ENCODE assay signal across 14 mouse cellular contexts in the genomic region with DNA sequence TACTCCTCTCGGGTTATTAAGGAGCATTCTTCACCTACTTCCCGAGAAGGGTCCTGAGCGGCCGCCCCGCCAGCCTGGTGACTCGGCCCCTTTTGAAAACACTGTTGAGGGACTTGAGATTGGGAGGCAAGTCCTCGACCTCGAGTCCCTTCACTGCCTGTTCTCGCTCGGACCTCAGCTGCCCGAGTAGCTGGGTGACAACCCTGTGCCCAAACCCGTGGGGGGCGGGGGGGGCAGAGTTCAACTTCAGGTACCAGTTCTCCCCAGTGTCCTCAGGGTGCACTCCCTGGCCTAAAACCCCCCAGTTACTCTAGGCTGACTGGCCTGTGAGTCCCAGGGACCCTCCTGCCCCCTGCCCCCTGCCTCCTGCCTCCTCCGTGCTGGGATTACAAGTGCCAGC. TPM values are rescaled to one million over a fixed set of nuclear protein-coding genes. Genes with fewer than 3 reads are reported as not detected.
DNase-seq lines count a peak whose midpoint lies in the region; ATAC-seq and TF ChIP-seq lines count a peak whose summit lies in the region.
"Had no signal": no experiment of that assay in that cellular context is flagged by ENCODE, and none has a peak within 500 bp of the region (broad histone marks: within the 10 kb centered on the region; RNA-seq: fewer than 3 reads in every experiment).

No protein-coding gene starts in this region.

- peak overlapping the region; percentile 93 for H3K27ac ChIP-seq in gastrocnemius, adult 2 months
- peak overlapping the region; percentile 52; the same call in 1 of the 2 replicates for H3K27ac ChIP-seq in kidney, embryonic 15.5 days
- H3K27ac ChIP-seq in bone marrow, adult 2 months (ENCODE audit: control insufficient read depth, insufficient read depth, low read depth, low read length, poor library complexity), result peak overlapping the region; percentile 90
- H3K27ac ChIP-seq in liver, embryonic 15.5 days (replicated peaks), result peak overlapping the region; percentile 76

- peaks cover 5% of the 10 kb centered on the region for H3K36me3 ChIP-seq in kidney, embryonic 15.5 days
- no peaks in the 10 kb centered on the region for H3K36me3 ChIP-seq in liver, embryonic 15.5 days (replicated peaks)

- no peak for DNase-seq in gastrocnemius, adult 2 months
- DNase-seq in gastrocnemius, postnatal 4 days (ENCODE audit: low spot score in 2 of 2), result no peak
- no peak for DNase-seq in kidney, adult 8-10 months
- no peak for DNase-seq in urinary bladder, adult 18-20 months (ENCODE audit: low spot score in 2 of 2)
- DNase-seq: cerebellum, adult 8-10 months; lung, postnatal 14 days; right cerebral cortex, postnatal 4 days; thymus, postnatal 25 days had no signal

- H3K27me3 ChIP-seq in kidney, embryonic 15.5 days, result no peaks in the 10 kb centered on the region
- no peaks in the 10 kb centered on the region for H3K27me3 ChIP-seq in liver, embryonic 15.5 days
- H3K27me3 ChIP-seq: Patski had no signal

- H3K4me3 ChIP-seq in gastrocnemius, adult 2 months, result no peak overlapping the region
- H3K4me3 ChIP-seq in kidney, embryonic 15.5 days (replicated peaks), result no peak overlapping the region
- H3K4me3 ChIP-seq in bone marrow, adult 2 months (replicated peaks; ENCODE audit: control insufficient read depth, low read depth, low read length), result peak overlapping the region; percentile 42
- no peak overlapping the region for H3K4me3 ChIP-seq in liver, embryonic 15.5 days (replicated peaks)

- 65% methylated on average over 14 of the region's 14 CpGs for WGBS in kidney, embryonic 15.5 days
- WGBS in bone marrow, adult 2 months, result 41% methylated on average over 14 of the region's 14 CpGs
- 61% methylated on average over 14 of the region's 14 CpGs for WGBS in liver, embryonic 15.5 days (ENCODE audit: insufficient replicate concordance)

- no peak overlapping the region for H3K4me2 ChIP-seq in kidney, embryonic 15.5 days
- H3K4me2 ChIP-seq in liver, embryonic 15.5 days, result peak overlapping the region; percentile 50
- H3K4me2 ChIP-seq: midbrain, embryonic 11.5 days had no signal

- no peak for TF ChIP-seq CTCF in gastrocnemius, adult 2 months (IDR thresholded peaks at IDR 0.05)
- no peak for TF ChIP-seq CTCF in bone marrow, adult 2 months (IDR thresholded peaks at IDR 0.05; ENCODE audit: control insufficient read depth, insufficient read depth, low read length)

- no peak overlapping the region for H3K9ac ChIP-seq in kidney, embryonic 15.5 days
- 0 out of 2 replicates have a peak overlapping the region, but pooled peaks have one; percentile 35 for H3K9ac ChIP-seq in liver, embryonic 15.5 days

- no peak for ATAC-seq in kidney, embryonic 15.5 days (replicated peaks; ENCODE audit: low FRiP score)
- ATAC-seq in liver, embryonic 15.5 days (ENCODE audit: insufficient read depth), result no peak
- ATAC-seq in activated CD4-positive, CD25-positive, alpha-beta regulatory T cell, adult 4 months, result no peak
- ATAC-seq: Patski had no signal

- no peaks in the 10 kb centered on the region for H3K9me3 ChIP-seq in kidney, embryonic 15.5 days (replicated peaks)
- H3K9me3 ChIP-seq in liver, embryonic 15.5 days (replicated peaks), result no peaks in the 10 kb centered on the region

- intact Hi-C loops in gastrocnemius, adult 2 months (cut with DNase I), result no loop called here

- TF ChIP-seq POLR2A in bone marrow, adult 2 months (IDR thresholded peaks at IDR 0.05; ENCODE audit: borderline replicate concordance, control insufficient read depth, low read depth, low read length), result no peak

- peaks cover 74% of the 10 kb centered on the region for H3K4me1 ChIP-seq in kidney, embryonic 15.5 days
- H3K4me1 ChIP-seq in bone marrow, adult 2 months (ENCODE audit: control insufficient read depth, insufficient read depth, low read length), result peaks cover 15% of the 10 kb centered on the region
- H3K4me1 ChIP-seq in liver, embryonic 15.5 days (replicated peaks), result peaks cover 91% of the 10 kb centered on the region

RNA-seq across cellular contexts. Expression of a gene that starts 19.8 kb away (rescaled TPM):
- 1 to 10 TPM; 3.7 to 5.0 TPM for total RNA-seq in gastrocnemius, adult 2 months (2021)
- total RNA-seq in gastrocnemius, postnatal 4 days (2021), result 1 to 10 TPM; 7.3 to 8.1 TPM
- polyA plus RNA-seq in kidney, embryonic 15.5 days (2015; fragmentation: Nextera tagmentation; extraction: Ambion mirVana), result 10.2 and 12.9 TPM in 2 replicates
- polyA plus RNA-seq in bone marrow, adult 2 months (2011; ENCODE audit: insufficient read depth, insufficient read length, low replicate concordance, missing spikeins), result 16.5 and 22.8 TPM in 2 replicates
- 4.2 and 5.6 TPM in 2 replicates for polyA plus RNA-seq in liver, embryonic 15.5 days (2015; fragmentation: Nextera tagmentation; extraction: Ambion mirVana)
- polyA plus RNA-seq in activated CD4-positive, CD25-positive, alpha-beta regulatory T cell, adult 4 months (2017; shearing (Covaris generic)), result 10 to 100 TPM; 12.0 to 24.8 TPM

RNA-seq across cellular contexts. Expression of a gene that starts 42.7 kb away (rescaled TPM):
- total RNA-seq in gastrocnemius, adult 2 months (2021), result 10 to 100 TPM; 12.2 to 18.9 TPM
- total RNA-seq in gastrocnemius, postnatal 4 days (2021), result 10 to 100 TPM; 26.6 to 27.9 TPM
- polyA plus RNA-seq in kidney, embryonic 15.5 days (2015; fragmentation: Nextera tagmentation; extraction: Ambion mirVana), result 6.4 and 7.7 TPM in 2 replicates
- polyA plus RNA-seq in bone marrow, adult 2 months (2011; ENCODE audit: insufficient read depth, insufficient read length, low replicate concordance, missing spikeins), result 5.7 and 9.1 TPM in 2 replicates
- 2.0 and 2.1 TPM in 2 replicates for polyA plus RNA-seq in liver, embryonic 15.5 days (2015; fragmentation: Nextera tagmentation; extraction: Ambion mirVana)
- polyA plus RNA-seq in activated CD4-positive, CD25-positive, alpha-beta regulatory T cell, adult 4 months (2017; shearing (Covaris generic)), result 10 to 100 TPM in 1 of 2 experiments, 1 to 10 TPM in 1; 9.4 to 13.3 TPM
